Mouse (Mus musculus): ENCODE measurements around the gene Stx1b. TPM values are rescaled to one million over a fixed set of nuclear protein-coding genes. Genes with fewer than 3 reads are reported as not detected.
"Not testable (repeated sequence)": the region's sequence is repeated elsewhere in the genome, so short reads cannot be mapped to it uniquely, and the experiment has no call there.

The Stx1b gene
- polyA plus RNA-seq, 1 experiment from 2014 or later, result 5.5 TPM

DNA sequence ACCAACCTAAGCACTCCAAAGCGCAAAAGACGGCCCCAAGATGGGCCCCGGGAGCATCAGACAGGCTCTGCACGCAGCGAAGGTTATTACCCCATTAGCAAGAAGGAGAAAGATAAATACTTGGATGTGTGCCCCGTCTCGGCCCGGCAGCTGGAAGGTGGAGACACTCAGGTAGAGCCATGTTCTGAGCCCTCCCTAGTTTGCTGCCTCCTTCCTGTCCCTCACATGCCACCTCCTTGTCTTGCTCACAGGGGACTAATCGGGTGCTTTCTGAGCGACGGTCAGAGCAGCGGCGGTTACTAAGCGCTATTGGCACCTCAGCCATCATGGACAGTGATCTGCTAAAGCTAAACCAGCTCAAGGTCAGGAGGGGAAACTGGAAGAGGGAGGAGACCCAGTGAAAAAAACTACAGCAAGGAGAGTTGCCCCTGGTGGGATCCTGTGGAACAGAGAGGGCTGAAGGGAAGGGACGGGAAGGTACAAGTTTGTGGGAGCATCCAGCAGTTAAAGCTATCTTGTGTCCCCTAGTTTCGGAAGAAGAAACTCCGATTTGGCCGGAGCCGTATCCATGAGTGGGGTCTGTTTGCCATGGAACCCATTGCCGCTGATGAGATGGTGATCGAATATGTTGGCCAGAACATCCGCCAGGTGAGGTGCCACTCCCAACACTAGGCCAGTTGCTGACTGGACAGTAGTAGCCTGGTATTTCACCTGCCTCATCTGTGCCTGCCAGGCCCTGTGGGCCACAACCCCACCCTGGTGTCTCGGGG lies 27.1 kb downstream of the Stx1b start:
- H3K4me1 ChIP-seq, result peaks cover 11% of the 10 kb centered on the region
- WGBS, result 95% methylated on average over 23 of the region's 23 CpGs
- peaks cover 94% of the 10 kb centered on the region for H3K36me3 ChIP-seq (replicated peaks)
- H3K9me3 ChIP-seq, result no peaks in the 10 kb centered on the region
- no peak overlapping the region for H3K4me3 ChIP-seq
- no peak overlapping the region for H3K27ac ChIP-seq
- H3K27me3 ChIP-seq (ENCODE audit: poor library complexity, severe bottlenecking), result no peaks in the 10 kb centered on the region
- DNase-seq (ENCODE audit: extremely low spot score, low spot score), result no peak

GRCm38 (mm10) chr7:127785308-127785707 lies 39.0 kb downstream of the Stx1b start, which contains the start of gene Gm49388:
TSS of gene Gm49388 (plus strand) at chr7:127785608.
- Histone ChIP-seq H3K27me3 (ENCODE audit: poor library complexity, severe bottlenecking) (no peaks in the 10 kb centered on the region), H3K9me3 (no peaks in the 10 kb centered on the region), H3K4me3 (no peak within 1 kb of the TSS), H3K4me1 (no peaks in the 10 kb centered on the region), H3K27ac (no peak within 1 kb of the TSS), H3K36me3 (replicated peaks) (peaks cover 100% of the 10 kb centered on the region)
- WGBS, result 89% methylated on average over 7 of the region's 7 CpGs
- no peak for DNase-seq (ENCODE audit: extremely low spot score, low spot score)

GRCm38 (mm10) chr7:127778350-127778749 lies 46.0 kb downstream of the Stx1b start:
- Histone ChIP-seq H3K27ac (peak overlapping the region; percentile 100), H3K4me3 (peak overlapping the region; percentile 95), H3K27me3 (ENCODE audit: poor library complexity, severe bottlenecking) (no peaks in the 10 kb centered on the region), H3K4me1 (peaks cover 20% of the 10 kb centered on the region), H3K36me3 (replicated peaks) (peaks cover 51% of the 10 kb centered on the region), H3K9me3 (no peaks in the 10 kb centered on the region)
- WGBS, result 79% methylated on average over 4 of the region's 4 CpGs
- DNase-seq (ENCODE audit: extremely low spot score, low spot score), result no peak

DNA sequence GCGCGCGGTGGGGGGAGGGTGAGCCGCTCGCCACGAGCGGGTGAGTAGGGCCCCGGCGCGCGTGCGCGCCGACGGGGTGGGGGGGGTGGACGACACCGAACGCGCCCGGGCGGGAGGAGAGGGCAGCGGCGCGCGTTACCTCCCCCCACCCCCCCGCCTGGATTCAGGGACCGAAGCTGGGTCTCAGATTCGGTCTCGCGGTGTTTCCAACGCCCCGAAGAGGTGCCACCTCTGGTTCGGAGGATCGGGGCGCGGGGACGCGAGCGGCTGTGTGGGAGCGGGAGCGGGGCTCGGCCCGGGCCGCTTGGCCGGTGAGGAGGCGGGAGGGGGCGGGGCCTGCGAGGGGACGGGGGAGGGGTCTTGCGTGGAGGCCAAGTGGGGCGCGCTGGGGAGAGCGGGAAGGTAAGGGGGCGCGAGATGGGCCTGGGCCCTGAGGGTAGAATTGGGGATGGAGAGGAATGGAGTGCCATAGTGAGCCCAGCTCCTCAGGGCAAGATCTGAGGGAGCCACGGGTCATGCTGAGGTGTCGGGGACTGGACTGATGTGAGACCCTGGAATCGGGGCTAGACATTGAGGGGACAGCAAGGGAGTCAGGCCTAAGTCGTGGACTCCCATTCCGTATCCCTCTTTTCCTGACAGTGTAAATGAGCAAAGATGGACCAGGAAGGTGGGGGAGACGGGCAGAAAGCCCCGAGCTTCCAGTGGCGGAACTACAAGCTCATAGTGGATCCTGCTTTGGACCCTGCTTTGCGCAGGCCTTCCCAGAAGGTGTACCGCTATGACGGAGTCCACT lies 46.7 kb downstream of the Stx1b start:
- Histone ChIP-seq H3K4me1 (peaks cover 20% of the 10 kb centered on the region), H3K36me3 (replicated peaks) (peaks cover 44% of the 10 kb centered on the region), H3K27me3 (ENCODE audit: poor library complexity, severe bottlenecking) (no peaks in the 10 kb centered on the region), H3K4me3 (peak overlapping the region; percentile 95), H3K27ac (peak overlapping the region; percentile 100), H3K9me3 (no peaks in the 10 kb centered on the region)
- peak; percentile 77 for DNase-seq (ENCODE audit: extremely low spot score, low spot score)
- 3% methylated on average over 64 of the region's 66 CpGs for WGBS

DNA sequence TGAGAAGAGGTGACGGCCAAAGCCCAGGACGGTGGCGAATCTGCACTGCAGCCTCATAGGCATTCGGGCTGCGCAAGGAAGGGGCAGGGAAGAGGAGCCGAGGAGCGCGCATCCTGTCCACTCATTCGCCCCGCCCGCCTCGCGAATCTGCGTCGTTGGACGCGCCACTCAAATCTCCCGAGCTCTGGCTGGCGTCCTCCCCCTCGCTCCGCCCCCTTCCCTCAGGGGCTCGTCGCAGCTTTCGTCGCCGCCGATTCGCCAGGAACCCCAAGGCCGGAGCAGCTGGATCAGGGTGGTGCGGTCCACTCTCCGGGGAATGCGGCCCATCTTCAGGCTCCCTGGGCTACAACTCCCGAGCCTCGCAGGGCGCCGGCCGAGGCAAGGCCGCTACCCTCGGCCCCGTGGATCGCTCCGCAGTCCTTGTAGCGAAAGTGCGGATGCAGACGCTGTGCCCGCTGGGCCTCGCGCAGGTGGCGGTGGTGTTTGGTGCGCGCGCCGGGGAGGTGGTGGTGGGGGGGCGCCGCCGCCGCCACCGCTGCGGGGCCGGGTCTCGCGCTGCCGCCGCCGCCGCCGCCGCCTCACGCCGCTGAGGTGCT lies 47.4 kb downstream of the Stx1b start:
- peak overlapping the region; percentile 100 for H3K27ac ChIP-seq
- H3K36me3 ChIP-seq (replicated peaks), result peaks cover 37% of the 10 kb centered on the region
- under 1% methylated on average over 64 of the region's 70 CpGs for WGBS
- peak overlapping the region; percentile 95 for H3K4me3 ChIP-seq
- DNase-seq (ENCODE audit: extremely low spot score, low spot score), result peak; percentile 95
- peaks cover 20% of the 10 kb centered on the region for H3K4me1 ChIP-seq
- H3K27me3 ChIP-seq (ENCODE audit: poor library complexity, severe bottlenecking), result no peaks in the 10 kb centered on the region
- no peaks in the 10 kb centered on the region for H3K9me3 ChIP-seq

GRCm38 (mm10) chr7:127776426-127776825 lies 47.9 kb downstream of the Stx1b start, which contains the start of gene Setd1a:
TSS of gene Setd1a (plus strand) at chr7:127776670.
- Histone ChIP-seq H3K27ac (peak within 1 kb of the TSS; percentile 100), H3K4me3 (peak within 1 kb of the TSS; percentile 95), H3K36me3 (replicated peaks) (peaks cover 31% of the 10 kb centered on the region), H3K9me3 (no peaks in the 10 kb centered on the region), H3K27me3 (ENCODE audit: poor library complexity, severe bottlenecking) (no peaks in the 10 kb centered on the region), H3K4me1 (peaks cover 20% of the 10 kb centered on the region)
- under 1% methylated on average over 23 of the region's 23 CpGs for WGBS
- peak; percentile 83 for DNase-seq (ENCODE audit: extremely low spot score, low spot score)

- H3K9me3 ChIP-seq; DNase-seq (ENCODE audit: extremely low spot score, low spot score); H3K27me3 ChIP-seq (ENCODE audit: poor library complexity, severe bottlenecking): not testable (repeated sequence)
- Histone ChIP-seq H3K4me3 (peak overlapping the region; percentile 95), H3K36me3 (replicated peaks) (peaks cover 25% of the 10 kb centered on the region), H3K4me1 (peaks cover 26% of the 10 kb centered on the region), H3K27ac (peak overlapping the region; percentile 100)
- 81% methylated on average over 7 of the region's 7 CpGs for WGBS
These were observed 48.5 kb downstream of the Stx1b start for GRCm38 (mm10) chr7:127775837-127776236.

DNA sequence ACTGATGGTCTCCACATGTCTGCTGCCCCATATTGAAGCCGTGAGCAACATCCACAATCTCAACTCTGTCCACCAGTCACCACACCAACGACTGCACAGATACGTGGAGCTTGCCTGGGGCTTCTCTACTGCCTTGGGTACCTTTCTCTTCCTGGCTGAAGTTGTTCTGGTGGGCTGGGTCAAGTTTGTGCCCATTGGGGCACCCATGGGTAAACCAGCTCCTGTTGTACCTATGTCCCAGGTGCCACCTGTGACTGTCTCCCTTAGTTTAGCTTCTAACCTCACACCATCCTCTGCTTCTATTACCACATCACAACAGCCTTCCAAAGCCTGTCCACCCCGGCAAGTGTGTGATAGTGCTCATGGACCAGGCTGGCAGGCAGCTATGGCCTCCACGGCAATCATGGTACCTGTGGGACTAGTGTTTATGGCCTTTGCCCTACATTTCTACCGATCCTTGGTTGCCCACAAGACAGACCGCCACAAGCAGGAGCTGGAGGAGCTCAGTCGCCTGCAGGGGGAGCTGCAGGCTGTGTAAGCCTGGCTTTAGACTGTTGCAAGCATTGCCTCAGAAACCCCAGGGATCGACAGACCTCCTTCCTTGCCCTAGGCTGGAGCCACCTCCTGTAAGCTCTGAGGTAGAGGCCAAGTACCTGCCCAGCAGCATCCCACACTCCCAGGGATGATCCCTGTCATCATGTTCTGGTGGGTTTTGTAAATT lies 50.5 kb downstream of the Stx1b start:
- no peak overlapping the region for H3K27ac ChIP-seq

DNA sequence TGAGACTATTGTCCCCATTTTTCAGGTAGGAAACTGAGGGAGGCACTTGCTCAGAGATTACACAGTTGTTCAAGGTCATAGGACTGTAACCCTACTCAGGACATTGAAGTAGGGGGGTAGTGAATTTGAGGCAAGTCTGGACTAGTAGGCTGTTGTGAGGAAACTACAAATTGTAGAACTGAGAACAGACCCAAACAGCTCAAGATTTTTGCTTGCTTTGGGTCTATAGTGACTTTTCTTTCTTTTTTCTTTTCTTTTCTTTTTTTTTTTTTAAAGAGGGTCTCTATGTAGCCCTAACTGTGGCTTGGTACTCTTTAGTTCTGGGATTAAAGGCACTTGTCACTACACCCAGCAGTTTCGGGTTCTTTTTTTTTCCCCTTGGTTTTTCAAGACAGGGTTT lies 51.8 kb downstream of the Stx1b start:
- Histone ChIP-seq H3K36me3 (replicated peaks) (peaks cover 13% of the 10 kb centered on the region), H3K27me3 (ENCODE audit: poor library complexity, severe bottlenecking) (no peaks in the 10 kb centered on the region), H3K4me1 (peaks cover 43% of the 10 kb centered on the region), H3K27ac (no peak overlapping the region), H3K4me3 (no peak overlapping the region), H3K9me3 (no peaks in the 10 kb centered on the region)
- no peak for DNase-seq (ENCODE audit: extremely low spot score, low spot score)
- 94% methylated on average over 1 of the region's 1 CpGs for WGBS

More for the DNA sequence above, 50.5 kb downstream of the Stx1b start:
- Histone ChIP-seq H3K4me1 (peaks cover 43% of the 10 kb centered on the region), H3K27me3 (ENCODE audit: poor library complexity, severe bottlenecking) (no peaks in the 10 kb centered on the region), H3K4me3 (no peak overlapping the region), H3K9me3 (no peaks in the 10 kb centered on the region), H3K36me3 (replicated peaks) (peaks cover 5% of the 10 kb centered on the region)
- DNase-seq (ENCODE audit: extremely low spot score, low spot score), result peak; percentile 43
- 44% methylated on average over 9 of the region's 9 CpGs for WGBS

- Histone ChIP-seq H3K36me3 (replicated peaks) (peaks cover 17% of the 10 kb centered on the region), H3K4me3 (no peak overlapping the region), H3K27me3 (ENCODE audit: poor library complexity, severe bottlenecking) (no peaks in the 10 kb centered on the region), H3K9me3 (no peaks in the 10 kb centered on the region), H3K4me1 (peaks cover 46% of the 10 kb centered on the region), H3K27ac (no peak overlapping the region)
- 93% methylated on average over 3 of the region's 3 CpGs for WGBS
- DNase-seq (ENCODE audit: extremely low spot score, low spot score), result no peak
These were observed 52.3 kb downstream of the Stx1b start for GRCm38 (mm10) chr7:127772080-127772479.

GRCm38 (mm10) chr7:127771262-127771661 lies 53.1 kb downstream of the Stx1b start:
- Histone ChIP-seq H3K9me3 (no peaks in the 10 kb centered on the region), H3K4me3 (peak overlapping the region; percentile 65), H3K36me3 (replicated peaks) (peaks cover 25% of the 10 kb centered on the region), H3K27me3 (ENCODE audit: poor library complexity, severe bottlenecking) (no peaks in the 10 kb centered on the region), H3K4me1 (peaks cover 46% of the 10 kb centered on the region), H3K27ac (no peak overlapping the region)
- 78% methylated on average over 5 of the region's 5 CpGs for WGBS
- no peak for DNase-seq (ENCODE audit: extremely low spot score, low spot score)
